In genomic region chr6:91128996-91129395, GRCm38 (mm10) we compare ENCODE assay signal across 14 mouse cellular contexts. TPM values are rescaled to one million over a fixed set of nuclear protein-coding genes. Genes with fewer than 3 reads are reported as not detected.
DNase-seq lines count a peak whose midpoint lies in the region; ATAC-seq and TF ChIP-seq lines count a peak whose summit lies in the region.
"Had no signal": no experiment of that assay in that cellular context is flagged by ENCODE, and none has a peak within 500 bp of the region (broad histone marks: within the 10 kb centered on the region; RNA-seq: fewer than 3 reads in every experiment).

No protein-coding gene starts in this region.

- H3K36me3 ChIP-seq in heart, embryonic 11.5 days (ENCODE audit: control insufficient read depth, insufficient read depth, low read length): no peaks in the 10 kb centered on the region
- H3K36me3 ChIP-seq: hindbrain, embryonic 10.5 days had no signal

- H3K4me1 ChIP-seq in heart, embryonic 11.5 days (ENCODE audit: control insufficient read depth, insufficient read depth, low read length): peaks cover 12% of the 10 kb centered on the region

- intact Hi-C loops in gastrocnemius, adult 2 months (cut with DNase I): loop anchor here (10.0 kb wide), 1 partner anchor 394 kb away; no protein-coding TSS in a partner anchor
- intact Hi-C loops in gastrocnemius, postnatal 36 days (cut with DNase I): no loop called here

- peak; percentile 42 for TF ChIP-seq CTCF in gastrocnemius, adult 2 months (IDR thresholded peaks at IDR 0.05)

- H3K4me2 ChIP-seq in heart, embryonic 11.5 days: no peak overlapping the region

- no peak overlapping the region for H3K4me3 ChIP-seq in gastrocnemius, adult 2 months
- no peak overlapping the region for H3K4me3 ChIP-seq in heart, embryonic 11.5 days (ENCODE audit: low read depth, low read length)
- H3K4me3 ChIP-seq: hindbrain, embryonic 10.5 days; myocyte had no signal

- H3K9me3 ChIP-seq in heart, embryonic 11.5 days (replicated peaks; ENCODE audit: control insufficient read depth, low read length): no peaks in the 10 kb centered on the region
- H3K9me3 ChIP-seq: hindbrain, embryonic 10.5 days had no signal

- peaks cover 4% of the 10 kb centered on the region; the same call in 1 of the 2 replicates for H3K27me3 ChIP-seq in heart, embryonic 11.5 days (ENCODE audit: control insufficient read depth, insufficient read depth, low read length)

- no peak overlapping the region for H3K27ac ChIP-seq in gastrocnemius, adult 2 months
- no peak overlapping the region for H3K27ac ChIP-seq in heart, embryonic 11.5 days (ENCODE audit: low read depth, low read length)
- H3K27ac ChIP-seq: hindbrain, embryonic 10.5 days had no signal

- WGBS in heart, embryonic 11.5 days (ENCODE audit: insufficient replicate concordance): 52% methylated on average over 4 of the region's 4 CpGs

- no peak for DNase-seq in gastrocnemius, adult 2 months
- no peak for DNase-seq in gastrocnemius, postnatal 36 days
- DNase-seq in lung, postnatal 36 days: peak; percentile 27
- DNase-seq in lung, postnatal 25 days (ENCODE audit: low spot score): no peak
- peak; percentile 42 for DNase-seq in T-cell, adult 2 months (ENCODE audit: low spot score)
- DNase-seq in thymus, postnatal 25 days: peak; percentile 38
- DNase-seq in Muller cell, postnatal 12 days (ENCODE audit: inconsistent ontology term): no peak
- DNase-seq: cerebellum, postnatal 25 days; heart, adult 18-20 months; kidney, postnatal 25 days; lung, postnatal 14 days had no signal

- no peak for ATAC-seq in heart, embryonic 11.5 days (replicated peaks; ENCODE audit: insufficient number of reproducible peaks, low FRiP score, low TSS enrichment)

- H3K9ac ChIP-seq in heart, embryonic 11.5 days (ENCODE audit: low read depth, low read length): no peak overlapping the region

RNA-seq across cellular contexts. Expression of gene Nup210, which starts 12.4 kb away (rescaled TPM):
- total RNA-seq in gastrocnemius, adult 2 months (2021): 10 to 100 TPM; 18.8 to 31.7 TPM
- total RNA-seq in gastrocnemius, postnatal 36 days (2021): 10 to 100 TPM; 21.1 to 26.3 TPM
- 5.1 and 5.6 TPM in 2 replicates for polyA plus RNA-seq in heart, embryonic 11.5 days (2014; fragmentation: Nextera tagmentation; extraction: Ambion mirVana)

RNA-seq across cellular contexts. Expression of gene Hdac11, which starts 27.5 kb away (rescaled TPM):
- total RNA-seq in gastrocnemius, adult 2 months (2021): 1 to 10 TPM; 5.1 to 6.5 TPM
- total RNA-seq in gastrocnemius, postnatal 36 days (2021): 1 to 10 TPM; 3.7 to 4.0 TPM
- 7.9 TPM in 2 replicates for polyA plus RNA-seq in heart, embryonic 11.5 days (2014; fragmentation: Nextera tagmentation; extraction: Ambion mirVana)

Comparison
In these comparisons a context has a peak if more than half of its experiments do, and no peak if none do; other contexts are left out.
1. DNase-seq: peak in lung, postnatal 36 days (single experiment), T-cell, adult 2 months (single experiment) and thymus, postnatal 25 days (single experiment); none in gastrocnemius, adult 2 months (single experiment), gastrocnemius, postnatal 36 days (0 of 2), lung, postnatal 25 days (single experiment) and Muller cell, postnatal 12 days (single experiment).